Mouse (Mus musculus): Measurements from ENCODE around the gene Calml3. TPM values are rescaled to one million over a fixed set of nuclear protein-coding genes. Genes with fewer than 3 reads are reported as not detected.

Gene Calml3
- total RNA-seq, 2 experiments from 2014 or later: not detected

- no peak for DNase-seq
These were observed 24.4 kb downstream of the Calml3 start for GRCm38 (mm10) chr13:3779575-3780226.

- DNase-seq: no peak
These were observed 25.3 kb downstream of the Calml3 start for GRCm38 (mm10) chr13:3778591-3779364.

- no peak for DNase-seq
These were observed 26.8 kb downstream of the Calml3 start for GRCm38 (mm10) chr13:3777216-3777912.

GRCm38 (mm10) chr13:3776446-3776845, 27.7 kb downstream of the Calml3 start:
- no peak for DNase-seq

GRCm38 (mm10) chr13:3774991-3775390, 29.1 kb downstream of the Calml3 start:
- DNase-seq: no peak

GRCm38 (mm10) chr13:3774280-3774679, 29.8 kb downstream of the Calml3 start:
- peak; percentile 12 for DNase-seq

GRCm38 (mm10) chr13:3773149-3773688, 30.9 kb downstream of the Calml3 start:
- DNase-seq: no peak

- DNase-seq: no peak
These were observed 32.9 kb downstream of the Calml3 start for GRCm38 (mm10) chr13:3771221-3771620.

- peak; percentile 33 for DNase-seq
These were observed 33.7 kb downstream of the Calml3 start for GRCm38 (mm10) chr13:3770170-3771024.

- DNase-seq: no peak
These were observed 34.6 kb downstream of the Calml3 start for GRCm38 (mm10) chr13:3769531-3769930.

- no peak for DNase-seq
These were observed 35.5 kb downstream of the Calml3 start for GRCm38 (mm10) chr13:3768621-3769020.

GRCm38 (mm10) chr13:3767086-3767485, 37.0 kb downstream of the Calml3 start:
- no peak for DNase-seq

- no peak for DNase-seq
These were observed 38.3 kb downstream of the Calml3 start for GRCm38 (mm10) chr13:3765781-3766180.

- no peak for DNase-seq
These were observed 43.0 kb downstream of the Calml3 start for GRCm38 (mm10) chr13:3761131-3761530.

- DNase-seq: no peak
These were observed 45.8 kb downstream of the Calml3 start for GRCm38 (mm10) chr13:3758347-3758746.

GRCm38 (mm10) chr13:3753291-3753690, 50.8 kb downstream of the Calml3 start:
- DNase-seq: no peak

Other genes starting within 250 kb of the Calml3 start
- gene Fam208b, start 193.2 kb downstream of the Calml3 start, total RNA-seq (2021): 10 to 100 TPM; 20.8 to 22.1 TPM
- gene Asb13, start 170.3 kb downstream of the Calml3 start, total RNA-seq (2021): 1 to 10 TPM; 5.4 to 8.4 TPM
- gene Calm4, start 33.4 kb upstream of the Calml3 start, total RNA-seq (2021): not detected
- not detected for gene Calm5, start 49.9 kb upstream of the Calml3 start, total RNA-seq (2021)
- gene Net1, start 113.9 kb upstream of the Calml3 start, total RNA-seq (2021): 10 to 100 TPM; 41.3 to 41.4 TPM
- gene Tubal3, start 114.0 kb upstream of the Calml3 start, total RNA-seq (2021): not detected
- gene Ucn3, start 141.0 kb upstream of the Calml3 start, total RNA-seq (2021): not detected
- 1 to 10 TPM; 5.4 to 5.6 TPM for gene Akr1c14, start 244.7 kb upstream of the Calml3 start, total RNA-seq (2021)